Mouse (Mus musculus): ENCODE results near the gene Acss1. TPM values are rescaled to one million over a fixed set of nuclear protein-coding genes. Genes with fewer than 3 reads are reported as not detected.
A peak's percentile ranks its signal among the peaks of the same experiment; 100 is the strongest.

Acss1 gene
- polyA plus RNA-seq, 2 experiments: 5.5 to 5.6 TPM

- DNase-seq (ENCODE audit: low spot score) (no peak), ATAC-seq (ENCODE audit: low FRiP score, low read depth) (no peak)
- Histone ChIP-seq H3K9me3 (ENCODE audit: control insufficient read depth, low read length) (no peaks in the 10 kb centered on the region), H3K36me3 (ENCODE audit: control insufficient read depth, insufficient read depth, low read length) (no peaks in the 10 kb centered on the region), H3K9ac (ENCODE audit: low read depth, low read length, severe bottlenecking) (no peak overlapping the region), H3K27me3 (ENCODE audit: control insufficient read depth, insufficient read depth, low read length) (no peaks in the 10 kb centered on the region), H3K27ac (replicated peaks; ENCODE audit: low read depth, low read length) (no peak overlapping the region), H3K4me1 (ENCODE audit: control insufficient read depth, insufficient read depth, low read length) (no peaks in the 10 kb centered on the region), H3K4me2 (replicated peaks; ENCODE audit: low read depth, low read length, severe bottlenecking) (no peak overlapping the region), H3K4me3 (replicated peaks; ENCODE audit: low read length) (no peak overlapping the region)
- no peak for TF ChIP-seq POLR2A (IDR thresholded peaks at IDR 0.05; ENCODE audit: borderline replicate concordance, extremely low read depth, insufficient read depth, insufficient read length)
- WGBS: 78% methylated on average over 6 of the region's 6 CpGs
These were observed 13.0 kb downstream of the Acss1 start for GRCm38 (mm10) chr2:150655290-150655689.

DNA sequence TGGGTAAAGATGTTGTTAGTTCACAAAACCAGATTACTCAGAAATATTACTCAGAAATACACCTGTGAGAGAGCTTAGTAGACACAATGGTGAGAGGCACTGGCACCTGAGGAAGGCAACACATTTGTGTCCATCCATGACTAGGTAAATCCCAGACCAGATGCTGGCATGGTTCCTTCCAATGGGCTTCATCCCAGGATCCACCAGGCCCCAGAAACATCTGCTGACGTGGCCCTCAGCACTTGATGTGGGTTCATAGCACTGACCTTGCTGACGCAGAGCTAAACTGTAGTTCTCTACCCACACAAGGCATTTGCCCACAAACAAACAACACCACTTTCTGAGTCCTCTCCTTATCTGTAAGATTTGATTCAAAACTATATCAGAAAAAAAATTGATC, 13.5 kb downstream of the Acss1 start:
- ATAC-seq (ENCODE audit: low FRiP score, low read depth): no peak
- no peak overlapping the region for H3K9ac ChIP-seq (ENCODE audit: low read depth, low read length, severe bottlenecking)
- no peaks in the 10 kb centered on the region for H3K36me3 ChIP-seq (ENCODE audit: control insufficient read depth, insufficient read depth, low read length)
- 85% methylated on average over 2 of the region's 2 CpGs for WGBS
- H3K27ac ChIP-seq (replicated peaks; ENCODE audit: low read depth, low read length): no peak overlapping the region
- no peak overlapping the region for H3K4me3 ChIP-seq (replicated peaks; ENCODE audit: low read length)
- no peaks in the 10 kb centered on the region for H3K9me3 ChIP-seq (ENCODE audit: control insufficient read depth, low read length)
- DNase-seq (ENCODE audit: low spot score): no peak
- H3K27me3 ChIP-seq (ENCODE audit: control insufficient read depth, insufficient read depth, low read length): no peaks in the 10 kb centered on the region
- TF ChIP-seq POLR2A (IDR thresholded peaks at IDR 0.05; ENCODE audit: borderline replicate concordance, extremely low read depth, insufficient read depth, insufficient read length): no peak
- H3K4me1 ChIP-seq (ENCODE audit: control insufficient read depth, insufficient read depth, low read length): no peaks in the 10 kb centered on the region
- H3K4me2 ChIP-seq (replicated peaks; ENCODE audit: low read depth, low read length, severe bottlenecking): no peak overlapping the region

DNA sequence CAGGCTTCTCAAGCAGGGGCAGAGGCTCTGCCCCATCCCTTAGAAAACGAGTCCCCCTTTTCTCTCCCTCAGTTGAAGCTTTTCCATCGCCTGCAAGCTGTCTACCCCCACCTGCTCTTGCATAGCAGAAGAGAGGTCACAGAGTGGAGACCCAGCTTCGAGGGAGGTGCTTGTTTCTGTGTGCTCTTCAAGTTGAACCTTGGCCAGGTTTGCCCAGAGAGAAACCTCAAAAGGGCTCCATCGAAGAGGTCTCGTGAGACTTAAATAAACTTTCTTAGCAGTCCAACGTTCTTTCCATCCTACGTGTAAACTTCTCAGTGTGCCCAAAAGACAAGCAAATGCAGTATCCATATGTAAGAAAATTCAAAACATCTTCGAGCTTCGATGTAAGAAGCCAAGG, 16.9 kb downstream of the Acss1 start:
- no peak for ATAC-seq (ENCODE audit: low FRiP score, low read depth)
- no peak for TF ChIP-seq POLR2A (IDR thresholded peaks at IDR 0.05; ENCODE audit: borderline replicate concordance, extremely low read depth, insufficient read depth, insufficient read length)
- 58% methylated on average over 9 of the region's 9 CpGs for WGBS

DNA sequence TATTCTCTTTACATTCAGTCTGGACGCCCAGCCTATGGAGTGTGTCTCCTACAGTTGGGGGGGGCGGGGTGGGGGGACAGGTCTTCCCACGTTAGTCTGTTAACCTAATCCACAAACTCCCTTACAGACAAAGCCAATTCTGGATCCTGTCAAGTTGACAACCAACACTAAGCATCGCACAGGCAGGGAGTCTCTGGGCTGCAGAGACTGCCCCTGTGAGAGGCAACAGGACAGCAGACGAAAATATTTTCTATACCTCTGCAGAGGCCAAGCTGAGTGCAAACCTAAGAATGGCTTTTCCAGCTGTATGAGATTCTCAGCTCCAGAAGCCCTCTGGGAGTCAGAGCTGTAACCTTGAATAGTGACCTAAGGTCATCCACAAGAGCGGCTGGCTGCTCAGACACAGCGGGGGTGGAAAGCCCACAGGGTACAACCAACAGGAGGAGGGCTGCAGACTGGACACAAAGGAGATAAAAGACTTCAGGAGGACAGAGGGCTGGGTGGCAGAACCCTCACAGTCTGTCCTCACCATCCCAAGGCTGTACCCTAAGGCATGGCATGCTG, 17.7 kb downstream of the Acss1 start:
- no peak for DNase-seq (ENCODE audit: low spot score)
- no peak overlapping the region for H3K4me2 ChIP-seq (replicated peaks; ENCODE audit: low read depth, low read length, severe bottlenecking)
- no peaks in the 10 kb centered on the region for H3K9me3 ChIP-seq (ENCODE audit: control insufficient read depth, low read length)
- WGBS: 12% methylated on average over 7 of the region's 7 CpGs
- no peaks in the 10 kb centered on the region for H3K27me3 ChIP-seq (ENCODE audit: control insufficient read depth, insufficient read depth, low read length)
- no peak overlapping the region for H3K9ac ChIP-seq (ENCODE audit: low read depth, low read length, severe bottlenecking)
- ATAC-seq (ENCODE audit: low FRiP score, low read depth): peak; percentile 54
- no peaks in the 10 kb centered on the region for H3K4me1 ChIP-seq (ENCODE audit: control insufficient read depth, insufficient read depth, low read length)
- H3K4me3 ChIP-seq (replicated peaks; ENCODE audit: low read length): no peak overlapping the region
- no peak for TF ChIP-seq POLR2A (IDR thresholded peaks at IDR 0.05; ENCODE audit: borderline replicate concordance, extremely low read depth, insufficient read depth, insufficient read length)
- H3K36me3 ChIP-seq (ENCODE audit: control insufficient read depth, insufficient read depth, low read length): no peaks in the 10 kb centered on the region
- no peak overlapping the region for H3K27ac ChIP-seq (replicated peaks; ENCODE audit: low read depth, low read length)

More for the DNA sequence above, 16.9 kb downstream of the Acss1 start:
- no peaks in the 10 kb centered on the region for H3K9me3 ChIP-seq (ENCODE audit: control insufficient read depth, low read length)
- H3K27me3 ChIP-seq (ENCODE audit: control insufficient read depth, insufficient read depth, low read length): no peaks in the 10 kb centered on the region
- H3K4me2 ChIP-seq (replicated peaks; ENCODE audit: low read depth, low read length, severe bottlenecking): no peak overlapping the region
- no peak overlapping the region for H3K4me3 ChIP-seq (replicated peaks; ENCODE audit: low read length)
- no peak overlapping the region for H3K9ac ChIP-seq (ENCODE audit: low read depth, low read length, severe bottlenecking)
- no peak for DNase-seq (ENCODE audit: low spot score)
- H3K36me3 ChIP-seq (ENCODE audit: control insufficient read depth, insufficient read depth, low read length): no peaks in the 10 kb centered on the region
- H3K27ac ChIP-seq (replicated peaks; ENCODE audit: low read depth, low read length): no peak overlapping the region
- no peaks in the 10 kb centered on the region for H3K4me1 ChIP-seq (ENCODE audit: control insufficient read depth, insufficient read depth, low read length)

DNA sequence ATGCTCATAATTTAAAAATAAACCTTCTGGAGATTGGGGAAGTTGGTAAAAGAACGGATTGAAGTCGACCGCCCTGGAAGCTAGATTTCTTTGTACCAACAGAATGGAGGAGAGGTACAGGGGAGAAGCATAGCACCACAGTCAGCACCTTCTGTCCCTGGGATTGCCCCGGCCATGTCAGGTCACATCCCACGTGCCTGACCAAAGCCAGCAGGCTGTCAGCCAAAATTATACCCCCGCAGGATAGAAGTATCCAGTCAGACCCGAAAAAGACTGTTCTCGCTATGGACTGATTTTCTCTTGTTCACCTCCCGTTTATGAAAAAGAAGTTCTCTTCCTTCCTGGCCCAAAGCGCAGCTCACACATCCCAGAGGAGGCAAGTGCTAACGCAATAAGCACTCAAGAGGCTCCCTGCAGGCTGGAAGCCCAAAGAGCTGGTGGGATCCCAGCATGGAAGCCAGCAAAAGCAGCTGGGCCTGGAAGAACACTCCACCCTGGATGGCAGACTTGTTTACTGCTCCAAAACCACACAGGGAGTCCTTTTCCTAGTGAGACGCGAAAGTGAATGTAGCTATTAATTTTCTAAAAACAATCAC, 19.9 kb downstream of the Acss1 start:
- 55% methylated on average over 13 of the region's 13 CpGs for WGBS
- no peaks in the 10 kb centered on the region for H3K27me3 ChIP-seq (ENCODE audit: control insufficient read depth, insufficient read depth, low read length)
- H3K4me3 ChIP-seq (replicated peaks; ENCODE audit: low read length): no peak overlapping the region
- H3K9me3 ChIP-seq (ENCODE audit: control insufficient read depth, low read length): no peaks in the 10 kb centered on the region
- no peak overlapping the region for H3K4me2 ChIP-seq (replicated peaks; ENCODE audit: low read depth, low read length, severe bottlenecking)
- H3K9ac ChIP-seq (ENCODE audit: low read depth, low read length, severe bottlenecking): no peak overlapping the region
- no peak for TF ChIP-seq POLR2A (IDR thresholded peaks at IDR 0.05; ENCODE audit: borderline replicate concordance, extremely low read depth, insufficient read depth, insufficient read length)
- H3K36me3 ChIP-seq (ENCODE audit: control insufficient read depth, insufficient read depth, low read length): no peaks in the 10 kb centered on the region
- H3K4me1 ChIP-seq (ENCODE audit: control insufficient read depth, insufficient read depth, low read length): no peaks in the 10 kb centered on the region
- H3K27ac ChIP-seq (replicated peaks; ENCODE audit: low read depth, low read length): no peak overlapping the region
- ATAC-seq (ENCODE audit: low FRiP score, low read depth): no peak
- DNase-seq (ENCODE audit: low spot score): no peak
